Mouse (Mus musculus): ENCODE measurements around the gene Daam2.

- no peak for TF ChIP-seq CTCF (IDR thresholded peaks at IDR 0.05; ENCODE audit: borderline replicate concordance, insufficient read depth, low read length)
- no peak for TF ChIP-seq POLR2A (IDR thresholded peaks at IDR 0.05; ENCODE audit: low read depth, low read length)
These were observed 51.5 kb downstream of the Daam2 start for GRCm38 (mm10) chr17:49512671-49513085.
